ENCODE assay signal across 13 mouse cellular contexts in the genomic region with DNA sequence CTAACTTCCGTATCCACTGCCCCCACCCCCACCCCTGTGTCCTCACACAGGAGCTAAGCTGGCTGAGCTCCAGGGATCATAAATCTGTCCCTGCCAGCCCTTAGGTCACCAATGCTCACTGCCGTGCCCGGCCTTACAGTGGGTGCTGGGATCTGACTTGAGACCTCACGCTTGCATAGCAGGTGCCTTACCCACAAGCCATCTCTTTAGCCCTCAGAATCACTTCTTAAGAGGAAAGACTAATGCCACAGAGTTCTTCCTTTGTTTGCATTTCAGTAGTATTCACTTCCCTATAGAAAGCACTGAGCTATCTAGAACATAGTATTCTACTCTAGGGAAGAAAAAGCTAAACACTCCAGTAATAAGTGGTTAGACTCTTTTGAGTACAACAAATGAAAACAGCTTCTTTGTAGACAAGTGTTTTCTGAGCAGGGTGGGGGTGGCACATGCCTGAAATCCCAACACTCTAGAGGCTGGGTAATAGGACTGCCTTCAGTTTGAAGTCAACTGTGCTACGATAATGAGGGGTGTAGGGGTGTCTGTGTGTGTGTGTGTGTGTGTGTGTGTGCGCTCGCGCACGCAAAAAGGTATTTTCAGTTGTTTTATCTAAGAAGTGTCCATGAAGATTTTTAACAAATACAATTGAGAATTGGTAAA. TPM values are rescaled to one million over a fixed set of nuclear protein-coding genes. Genes with fewer than 3 reads are reported as not detected.
DNase-seq lines count a peak whose midpoint lies in the region; ATAC-seq lines count a peak whose summit lies in the region.
"Had no signal": no experiment of that assay in that cellular context is flagged by ENCODE, and none has a peak within 500 bp of the region (broad histone marks: within the 10 kb centered on the region; RNA-seq: fewer than 3 reads in every experiment).

No protein-coding gene starts in this region.

- peak; percentile 8 to 44 for DNase-seq in kidney, postnatal 25 days
- DNase-seq in kidney, adult 18-20 months: no peak
- peak; percentile 57 for DNase-seq in adrenal gland, postnatal 25 days
- peak; percentile 26 for DNase-seq in retina, postnatal 1 day
- DNase-seq in cerebellum, adult 9-11 months: no peak
- DNase-seq in Muller cell, postnatal 12 days (ENCODE audit: inconsistent ontology term): no peak
- DNase-seq in cerebellum, postnatal 36 days: no peak

- H3K9ac ChIP-seq in lung, embryonic 15.5 days: no peak overlapping the region
- H3K9ac ChIP-seq: embryonic facial prominence, embryonic 12.5 days; neural tube, embryonic 15.5 days had no signal

- no peak overlapping the region for H3K4me3 ChIP-seq in lung, embryonic 15.5 days
- H3K4me3 ChIP-seq: embryonic facial prominence, embryonic 12.5 days; heart, embryonic 10.5 days; neural tube, embryonic 15.5 days had no signal

- H3K27me3 ChIP-seq in lung, embryonic 15.5 days: no peaks in the 10 kb centered on the region
- H3K27me3 ChIP-seq: embryonic facial prominence, embryonic 12.5 days; neural tube, embryonic 15.5 days had no signal

- H3K36me3 ChIP-seq in lung, embryonic 15.5 days: no peaks in the 10 kb centered on the region

- ATAC-seq in lung, embryonic 15.5 days (ENCODE audit: borderline replicate concordance, extremely low read depth, low FRiP score, low TSS enrichment): peak; percentile 70
- ATAC-seq: hindbrain, embryonic 16.5 days had no signal

- 65% methylated on average over 9 of the region's 9 CpGs for WGBS in lung, embryonic 15.5 days

- no peaks in the 10 kb centered on the region; the same call in 1 of the 2 replicates for H3K4me1 ChIP-seq in lung, embryonic 15.5 days
- H3K4me1 ChIP-seq: embryonic facial prominence, embryonic 12.5 days; heart, embryonic 10.5 days; neural tube, embryonic 15.5 days had no signal

- no peak overlapping the region for H3K4me2 ChIP-seq in lung, embryonic 15.5 days
- H3K4me2 ChIP-seq: embryonic facial prominence, embryonic 12.5 days; midbrain, embryonic 11.5 days; neural tube, embryonic 15.5 days had no signal

- peak overlapping the region; percentile 57 for H3K27ac ChIP-seq in lung, embryonic 15.5 days
- H3K27ac ChIP-seq: embryonic facial prominence, embryonic 12.5 days; heart, embryonic 10.5 days; neural tube, embryonic 15.5 days had no signal

- no peaks in the 10 kb centered on the region for H3K9me3 ChIP-seq in lung, embryonic 15.5 days
- H3K9me3 ChIP-seq: embryonic facial prominence, embryonic 12.5 days; heart, embryonic 10.5 days; neural tube, embryonic 15.5 days had no signal

RNA-seq across cellular contexts. Expression of a gene that starts 34.4 kb away (rescaled TPM):
- total RNA-seq in adrenal gland, postnatal 25 days (2021): 4.3 and 4.8 TPM in 2 replicates
- polyA plus RNA-seq in lung, embryonic 15.5 days (2015; fragmentation: Nextera tagmentation; extraction: Ambion mirVana): 23.7 and 24.9 TPM in 2 replicates

RNA-seq across cellular contexts. Expression of a gene that starts 45.9 kb away (rescaled TPM):
- total RNA-seq in adrenal gland, postnatal 25 days (2021): 38.3 and 38.6 TPM in 2 replicates
- 9.0 and 9.4 TPM in 2 replicates for polyA plus RNA-seq in lung, embryonic 15.5 days (2015; fragmentation: Nextera tagmentation; extraction: Ambion mirVana)

RNA-seq across cellular contexts. Expression of a gene that starts 47.1 kb away (rescaled TPM):
- 16.2 and 19.6 TPM in 2 replicates for total RNA-seq in adrenal gland, postnatal 25 days (2021)
- 18.4 and 19.1 TPM in 2 replicates for polyA plus RNA-seq in lung, embryonic 15.5 days (2015; fragmentation: Nextera tagmentation; extraction: Ambion mirVana)

Comparison
In these comparisons a context has a peak if more than half of its experiments do, and no peak if none do; other contexts are left out.
1. DNase-seq: peak in kidney, postnatal 25 days (2 of 2), adrenal gland, postnatal 25 days (single experiment) and retina, postnatal 1 day (single experiment); none in kidney, adult 18-20 months (single experiment), cerebellum, adult 9-11 months (single experiment), Muller cell, postnatal 12 days (single experiment) and cerebellum, postnatal 36 days (0 of 2).